Mouse (Mus musculus) forebrain, embryonic 13.5 days (tissue): ENCODE data around the gene Rap2a. TPM values are rescaled to one million over a fixed set of nuclear protein-coding genes. Genes with fewer than 3 reads are reported as not detected.
A peak's percentile ranks its signal among the peaks of the same experiment; 100 is the strongest.

Source experiments
- ATAC-seq: fragments of 200-750 bp; cut with Nextera tagmentation; 2 replicates; pipeline ENCODE4 v1.8.0; 2017
- H3K27ac ChIP-seq: fragments of 300-500 bp; sonication (generic); 2 replicates; pipeline ENCODE4 v1.5.1; 2015; ENCODE audit warnings: inconsistent platforms, mild to moderate bottlenecking, moderate library complexity
- H3K27me3 ChIP-seq: fragments of 300-500 bp; sonication (generic); 2 replicates; pipeline ENCODE4 v1.6.1; 2015; ENCODE audit warnings: mild to moderate bottlenecking, inconsistent platforms
- H3K36me3 ChIP-seq: fragments of 300-500 bp; sonication (generic); 2 replicates; pipeline ENCODE4 v1.6.1; 2015; ENCODE audit warnings: mild to moderate bottlenecking, inconsistent platforms; ENCODE audit not compliant: poor library complexity, severe bottlenecking
- H3K4me1 ChIP-seq: fragments of 300-500 bp; sonication (generic); 2 replicates; pipeline ENCODE4 v1.6.1; 2015; ENCODE audit warnings: inconsistent platforms
- H3K4me2 ChIP-seq: fragments of 300-500 bp; sonication (generic); 2 replicates; pipeline ENCODE4 v1.6.1; 2015; ENCODE audit warnings: inconsistent platforms, mild to moderate bottlenecking, moderate library complexity
- H3K4me3 ChIP-seq: fragments of 300-500 bp; sonication (generic); 2 replicates; pipeline ENCODE4 v1.5.1; 2015; ENCODE audit warnings: mild to moderate bottlenecking, inconsistent platforms
- H3K9ac ChIP-seq: fragments of 300-500 bp; sonication (generic); 2 replicates; pipeline ENCODE4 v1.6.1; 2015; ENCODE audit warnings: mild to moderate bottlenecking, inconsistent platforms
- H3K9me3 ChIP-seq: fragments of 300-500 bp; sonication (generic); replicated peaks from 2 replicates; pipeline ENCODE4 v1.6.1; 2016; ENCODE audit warnings: inconsistent platforms
- WGBS: fragments of 180-500 bp; shearing (Covaris S2); methylation state at CpG from one replicate; pipeline ENCODE4 v1.1.7; 2015; 5-methylcytosine and 5-hydroxymethylcytosine counted together
- polyA plus RNA-seq: library from polyadenylated mRNA; unstranded; fragments of >200 nt; fragmentation: Nextera tagmentation; extraction: Ambion mirVana; gene quantifications from 2 replicates; pipeline ENCODE4 v1.2.1, GENCODE M21; 2015

Gene Rap2a
- polyA plus RNA-seq, 1 experiment from 2014 or later, result 9.7 TPM

- H3K36me3 ChIP-seq, result peaks cover 17% of the 10 kb centered on the region
- ATAC-seq, result no peak
- 94% methylated on average over 12 of the region's 12 CpGs for WGBS
- H3K4me3 ChIP-seq, result no peak overlapping the region
- no peak overlapping the region for H3K27ac ChIP-seq
- no peaks in the 10 kb centered on the region for H3K27me3 ChIP-seq
- peaks cover 20% of the 10 kb centered on the region for H3K4me1 ChIP-seq
- no peak overlapping the region for H3K4me2 ChIP-seq
- no peak overlapping the region for H3K9ac ChIP-seq
- no peaks in the 10 kb centered on the region for H3K9me3 ChIP-seq
Observed at GRCm38 (mm10) chr14:120503641-120504040, 25.4 kb downstream of the Rap2a start.

GRCm38 (mm10) chr14:120504423-120504822, 26.2 kb downstream of the Rap2a start:
- no peak overlapping the region for H3K9ac ChIP-seq
- no peak overlapping the region for H3K4me3 ChIP-seq
- peaks cover 20% of the 10 kb centered on the region for H3K4me1 ChIP-seq
- H3K9me3 ChIP-seq, result no peaks in the 10 kb centered on the region
- H3K4me2 ChIP-seq, result no peak overlapping the region
- H3K36me3 ChIP-seq, result peaks cover 21% of the 10 kb centered on the region
- ATAC-seq, result no peak
- H3K27me3 ChIP-seq, result no peaks in the 10 kb centered on the region
- H3K27ac ChIP-seq, result no peak overlapping the region
- WGBS, result 87% methylated on average over 12 of the region's 12 CpGs

- no peak for ATAC-seq
- peaks cover 21% of the 10 kb centered on the region for H3K36me3 ChIP-seq
Observed at GRCm38 (mm10) chr14:120504928-120505461, 26.8 kb downstream of the Rap2a start.

GRCm38 (mm10) chr14:120505918-120506317, 27.7 kb downstream of the Rap2a start:
- WGBS, result 96% methylated on average over 6 of the region's 6 CpGs
- H3K4me2 ChIP-seq, result no peak overlapping the region
- peaks cover 21% of the 10 kb centered on the region for H3K36me3 ChIP-seq
- H3K9me3 ChIP-seq, result no peaks in the 10 kb centered on the region
- ATAC-seq, result no peak
- H3K4me3 ChIP-seq, result no peak overlapping the region
- H3K27ac ChIP-seq, result no peak overlapping the region
- H3K4me1 ChIP-seq, result peaks cover 17% of the 10 kb centered on the region
- no peak overlapping the region for H3K9ac ChIP-seq
- H3K27me3 ChIP-seq, result no peaks in the 10 kb centered on the region

More at GRCm38 (mm10) chr14:120504928-120505461, 26.8 kb downstream of the Rap2a start:
- no peak overlapping the region for H3K9ac ChIP-seq
- H3K27me3 ChIP-seq, result no peaks in the 10 kb centered on the region
- no peaks in the 10 kb centered on the region for H3K9me3 ChIP-seq
- no peak overlapping the region for H3K4me3 ChIP-seq
- H3K4me2 ChIP-seq, result no peak overlapping the region
- no peak overlapping the region for H3K27ac ChIP-seq
- 95% methylated on average over 18 of the region's 18 CpGs for WGBS
- peaks cover 20% of the 10 kb centered on the region for H3K4me1 ChIP-seq

- no peak overlapping the region for H3K9ac ChIP-seq
- WGBS, result 12% methylated on average over 12 of the region's 12 CpGs
- H3K4me2 ChIP-seq, result 0 out of 2 replicates have a peak overlapping the region, but pooled peaks have one; percentile 10
- H3K36me3 ChIP-seq, result peaks cover 21% of the 10 kb centered on the region
- H3K4me1 ChIP-seq, result peaks cover 17% of the 10 kb centered on the region
- peak overlapping the region; percentile 48 for H3K27ac ChIP-seq
- no peaks in the 10 kb centered on the region for H3K9me3 ChIP-seq
- H3K4me3 ChIP-seq, result no peak overlapping the region
- no peaks in the 10 kb centered on the region for H3K27me3 ChIP-seq
- ATAC-seq, result peak; percentile 86
Observed at GRCm38 (mm10) chr14:120507516-120507915, 29.3 kb downstream of the Rap2a start.

GRCm38 (mm10) chr14:120508566-120509365, 30.5 kb downstream of the Rap2a start:
- Histone ChIP-seq H3K27me3 (no peaks in the 10 kb centered on the region), H3K27ac (no peak overlapping the region), H3K4me2 (no peak overlapping the region), H3K4me1 (peaks cover 19% of the 10 kb centered on the region), H3K9ac (no peak overlapping the region), H3K4me3 (no peak overlapping the region), H3K9me3 (no peaks in the 10 kb centered on the region), H3K36me3 (peaks cover 17% of the 10 kb centered on the region)
- WGBS, result 88% methylated on average over 16 of the region's 16 CpGs
- no peak for ATAC-seq

- no peak overlapping the region for H3K27ac ChIP-seq
- no peak overlapping the region for H3K9ac ChIP-seq
- 92% methylated on average over 5 of the region's 5 CpGs for WGBS
- H3K4me3 ChIP-seq, result no peak overlapping the region
- ATAC-seq, result no peak
- H3K9me3 ChIP-seq, result no peaks in the 10 kb centered on the region
- H3K4me2 ChIP-seq, result no peak overlapping the region
- no peaks in the 10 kb centered on the region for H3K27me3 ChIP-seq
- peaks cover 19% of the 10 kb centered on the region for H3K4me1 ChIP-seq
- peaks cover 12% of the 10 kb centered on the region for H3K36me3 ChIP-seq
Observed at GRCm38 (mm10) chr14:120509366-120509640, 31.1 kb downstream of the Rap2a start.

- no peak for ATAC-seq
Observed at GRCm38 (mm10) chr14:120511821-120512220, 33.6 kb downstream of the Rap2a start.

GRCm38 (mm10) chr14:120514821-120515271, 36.6 kb downstream of the Rap2a start:
- Histone ChIP-seq H3K9me3 (no peaks in the 10 kb centered on the region), H3K27ac (no peak overlapping the region), H3K4me3 (no peak overlapping the region), H3K4me1 (0 out of 2 replicates have a peak, but pooled peaks cover 3% of the 10 kb centered on the region), H3K4me2 (no peak overlapping the region), H3K27me3 (no peaks in the 10 kb centered on the region), H3K9ac (no peak overlapping the region), H3K36me3 (no peaks in the 10 kb centered on the region)
- no peak for ATAC-seq
- 60% methylated on average over 4 of the region's 4 CpGs for WGBS

More at GRCm38 (mm10) chr14:120511821-120512220, 33.6 kb downstream of the Rap2a start:
- H3K36me3 ChIP-seq, result peaks cover 5% of the 10 kb centered on the region; the same call in 1 of the 2 replicates
- H3K4me2 ChIP-seq, result no peak overlapping the region
- H3K9ac ChIP-seq, result no peak overlapping the region
- no peaks in the 10 kb centered on the region for H3K27me3 ChIP-seq
- H3K9me3 ChIP-seq, result no peaks in the 10 kb centered on the region
- no peak overlapping the region for H3K4me3 ChIP-seq
- H3K27ac ChIP-seq, result no peak overlapping the region
- H3K4me1 ChIP-seq, result peaks cover 15% of the 10 kb centered on the region
- 84% methylated on average over 5 of the region's 5 CpGs for WGBS

GRCm38 (mm10) chr14:120515376-120515775, 37.1 kb downstream of the Rap2a start:
- H3K4me2 ChIP-seq, result no peak overlapping the region
- H3K9me3 ChIP-seq, result no peaks in the 10 kb centered on the region
- no peak overlapping the region for H3K4me3 ChIP-seq
- no peak overlapping the region for H3K9ac ChIP-seq
- no peak overlapping the region for H3K27ac ChIP-seq
- no peaks in the 10 kb centered on the region for H3K36me3 ChIP-seq
- ATAC-seq, result no peak; the same call in 1 of the 2 replicates
- no peaks in the 10 kb centered on the region for H3K27me3 ChIP-seq
- H3K4me1 ChIP-seq, result 0 out of 2 replicates have a peak, but pooled peaks cover 3% of the 10 kb centered on the region
- WGBS, result 79% methylated on average over 1 of the region's 1 CpGs

- Histone ChIP-seq H3K4me2 (no peak overlapping the region), H3K4me1 (no peaks in the 10 kb centered on the region), H3K9me3 (no peaks in the 10 kb centered on the region), H3K4me3 (no peak overlapping the region), H3K9ac (no peak overlapping the region), H3K27me3 (no peaks in the 10 kb centered on the region), H3K36me3 (no peaks in the 10 kb centered on the region), H3K27ac (no peak overlapping the region)
- no peak for ATAC-seq
- WGBS, result 92% methylated on average over 5 of the region's 5 CpGs
Observed at GRCm38 (mm10) chr14:120518706-120519105, 40.5 kb downstream of the Rap2a start.

- no peak overlapping the region for H3K9ac ChIP-seq
- H3K36me3 ChIP-seq, result no peaks in the 10 kb centered on the region
- 89% methylated on average over 1 of the region's 1 CpGs for WGBS
- ATAC-seq, result no peak
- H3K27ac ChIP-seq, result no peak overlapping the region
- H3K4me1 ChIP-seq, result no peaks in the 10 kb centered on the region
- no peaks in the 10 kb centered on the region for H3K9me3 ChIP-seq
- no peak overlapping the region for H3K4me3 ChIP-seq
- no peak overlapping the region for H3K4me2 ChIP-seq
- no peaks in the 10 kb centered on the region for H3K27me3 ChIP-seq
Observed at GRCm38 (mm10) chr14:120519921-120520320, 41.7 kb downstream of the Rap2a start.
